Mouse (Mus musculus): ENCODE measurements around the gene Ghrl.

Ghrl gene

GRCm38 (mm10) chr6:113667611-113668122 lies 52.0 kb downstream of the Ghrl start:
- DNase-seq (ENCODE audit: low spot score): no peak
